Mouse (Mus musculus) kidney, adult 18-20 months (tissue): ENCODE data around the gene Eepd1.

Source experiments
- DNase-seq: peaks from one replicate; pipeline ENCODE4 v3.0.0; 2021

Eepd1 gene

GRCm38 (mm10) chr9:25489221-25489960, 8.0 kb downstream of the Eepd1 start:
- DNase-seq, result no peak

- no peak for DNase-seq
Measured at GRCm38 (mm10) chr9:25490278-25491145, 9.2 kb downstream of the Eepd1 start.

GRCm38 (mm10) chr9:25493918-25494317, 12.6 kb downstream of the Eepd1 start:
- DNase-seq, result no peak

GRCm38 (mm10) chr9:25495601-25496000, 14.3 kb downstream of the Eepd1 start:
- DNase-seq, result no peak

GRCm38 (mm10) chr9:25496196-25496595, 14.8 kb downstream of the Eepd1 start:
- no peak for DNase-seq

- DNase-seq, result no peak
Measured at GRCm38 (mm10) chr9:25496703-25497102, 15.4 kb downstream of the Eepd1 start.

GRCm38 (mm10) chr9:25498770-25499169, 17.4 kb downstream of the Eepd1 start:
- DNase-seq, result no peak

GRCm38 (mm10) chr9:25499306-25499705, 18.0 kb downstream of the Eepd1 start:
- no peak for DNase-seq

GRCm38 (mm10) chr9:25500031-25500430, 18.7 kb downstream of the Eepd1 start:
- DNase-seq, result no peak

- DNase-seq, result no peak
Measured at GRCm38 (mm10) chr9:25508825-25509224, 27.5 kb downstream of the Eepd1 start.

GRCm38 (mm10) chr9:25510572-25510971, 29.2 kb downstream of the Eepd1 start:
- no peak for DNase-seq

GRCm38 (mm10) chr9:25513050-25513449, 31.7 kb downstream of the Eepd1 start:
- peak; percentile 20 for DNase-seq

GRCm38 (mm10) chr9:25513556-25513955, 32.2 kb downstream of the Eepd1 start:
- no peak for DNase-seq

GRCm38 (mm10) chr9:25516640-25517039, 35.3 kb downstream of the Eepd1 start:
- no peak for DNase-seq

- no peak for DNase-seq
Measured at GRCm38 (mm10) chr9:25517982-25518381, 36.6 kb downstream of the Eepd1 start.

- no peak for DNase-seq
Measured at GRCm38 (mm10) chr9:25519193-25519592, 37.8 kb downstream of the Eepd1 start.

GRCm38 (mm10) chr9:25520826-25521225, 39.5 kb downstream of the Eepd1 start:
- DNase-seq, result no peak

GRCm38 (mm10) chr9:25521825-25522224, 40.5 kb downstream of the Eepd1 start:
- DNase-seq, result no peak

GRCm38 (mm10) chr9:25526516-25526915, 45.2 kb downstream of the Eepd1 start:
- no peak for DNase-seq

GRCm38 (mm10) chr9:25526927-25527337, 45.6 kb downstream of the Eepd1 start:
- DNase-seq, result no peak

- no peak for DNase-seq
Measured at GRCm38 (mm10) chr9:25527359-25528038, 46.2 kb downstream of the Eepd1 start.

GRCm38 (mm10) chr9:25531627-25532026, 50.3 kb downstream of the Eepd1 start:
- DNase-seq, result no peak

- no peak for DNase-seq
Measured at GRCm38 (mm10) chr9:25532105-25532504, 50.8 kb downstream of the Eepd1 start.
